Comparison of ENCODE assay signal across 8 mouse cellular contexts in genomic region chr13:53811862-53812261, GRCm38 (mm10).
A peak's percentile ranks its signal among the peaks of the same experiment; 100 is the strongest.
DNase-seq lines count a peak whose midpoint lies in the region; ATAC-seq and TF ChIP-seq lines count a peak whose summit lies in the region.

No protein-coding gene starts in this region.

- intact Hi-C loops in gastrocnemius, postnatal 36 days (cut with DNase I) = no loop called here

- H3K27me3 ChIP-seq in kidney, postnatal 0 days (ENCODE audit: insufficient read depth, low read length) = no peaks in the 10 kb centered on the region
- no peaks in the 10 kb centered on the region for H3K27me3 ChIP-seq in neural tube, embryonic 11.5 days (ENCODE audit: control insufficient read depth, insufficient read depth, low read length)

- peak; percentile 74 for TF ChIP-seq CTCF in kidney, postnatal 0 days (IDR thresholded peaks at IDR 0.05; ENCODE audit: low read depth)

- DNase-seq in gastrocnemius, postnatal 10 days = peak; percentile 17
- no peak for DNase-seq in gastrocnemius, postnatal 36 days
- DNase-seq in right cerebral cortex, postnatal 4 days = peak; percentile 16
- DNase-seq in right cerebral cortex, postnatal 14 days = no peak
- peak; percentile 80 to 84 for DNase-seq in cerebellum, postnatal 14 days
- peak; percentile 56 for DNase-seq in kidney, postnatal 0 days (ENCODE audit: low spot score)
- peak; percentile 44 for DNase-seq in neural tube, embryonic 11.5 days (ENCODE audit: low spot score)

- ATAC-seq in kidney, postnatal 0 days (replicated peaks; ENCODE audit: low FRiP score, low read depth) = no peak
- no peak for ATAC-seq in neural tube, embryonic 11.5 days (ENCODE audit: insufficient read depth, low FRiP score, low TSS enrichment)
- ATAC-seq in inflammation-experienced regulatory T-cells, adult 6 months = no peak

- no peak overlapping the region for H3K27ac ChIP-seq in kidney, postnatal 0 days
- no peak overlapping the region for H3K27ac ChIP-seq in neural tube, embryonic 11.5 days (ENCODE audit: low read depth, low read length)

- H3K4me3 ChIP-seq in kidney, postnatal 0 days (replicated peaks; ENCODE audit: low read depth, low read length) = no peak overlapping the region
- H3K4me3 ChIP-seq in neural tube, embryonic 11.5 days (ENCODE audit: low read depth, low read length) = no peak overlapping the region

- no peaks in the 10 kb centered on the region for H3K9me3 ChIP-seq in kidney, postnatal 0 days (replicated peaks; ENCODE audit: low read length)
- H3K9me3 ChIP-seq in neural tube, embryonic 11.5 days (ENCODE audit: control insufficient read depth, low read length) = no peaks in the 10 kb centered on the region

- WGBS in kidney, postnatal 0 days = 18% methylated on average over 4 of the region's 4 CpGs
- 31% methylated on average over 4 of the region's 4 CpGs for WGBS in neural tube, embryonic 11.5 days

- H3K9ac ChIP-seq in kidney, postnatal 0 days (ENCODE audit: low read depth, low read length) = no peak overlapping the region
- no peak overlapping the region for H3K9ac ChIP-seq in neural tube, embryonic 11.5 days (ENCODE audit: low read length)

- H3K4me2 ChIP-seq in kidney, postnatal 0 days (ENCODE audit: low read length) = no peak overlapping the region
- no peak overlapping the region for H3K4me2 ChIP-seq in neural tube, embryonic 11.5 days (ENCODE audit: low read depth)

- no peaks in the 10 kb centered on the region for H3K4me1 ChIP-seq in kidney, postnatal 0 days (replicated peaks; ENCODE audit: insufficient read depth, low read length)
- no peaks in the 10 kb centered on the region for H3K4me1 ChIP-seq in neural tube, embryonic 11.5 days (ENCODE audit: control insufficient read depth, insufficient read depth, low read length)

- no peaks in the 10 kb centered on the region for H3K36me3 ChIP-seq in kidney, postnatal 0 days (ENCODE audit: insufficient read depth, low read length)
- H3K36me3 ChIP-seq in neural tube, embryonic 11.5 days (ENCODE audit: control insufficient read depth, insufficient read depth, low read length) = no peaks in the 10 kb centered on the region

Comparison
In these comparisons a context has a peak if more than half of its experiments do, and no peak if none do; other contexts are left out.
1. DNase-seq: peak in gastrocnemius, postnatal 10 days (single experiment), right cerebral cortex, postnatal 4 days (single experiment), cerebellum, postnatal 14 days (2 of 2), kidney, postnatal 0 days (single experiment) and neural tube, embryonic 11.5 days (single experiment); none in gastrocnemius, postnatal 36 days (0 of 2) and right cerebral cortex, postnatal 14 days (single experiment).